Mouse (Mus musculus) adrenal gland, postnatal 4 days (tissue): Measurements from ENCODE around the gene Asap3. TPM values are rescaled to one million over a fixed set of nuclear protein-coding genes. Genes with fewer than 3 reads are reported as not detected.
A peak's percentile ranks its signal among the peaks of the same experiment; 100 is the strongest.

Experiments used
- DNase-seq, 2 experiments: peaks; one replicate each; pipeline ENCODE4 v3.0.0; 2021 to 2022; ENCODE audit warnings: low spot score in 2 of 2, mixed read lengths in 2 of 2
- total RNA-seq, 2 experiments: library from RNA; stranded (reverse); gene quantifications; 2 replicates each; pipeline ENCODE4 v1.2.3; 2021

The Asap3 gene
- total RNA-seq, 2 experiments from 2014 or later = 6.0 to 6.1 TPM

DNA sequence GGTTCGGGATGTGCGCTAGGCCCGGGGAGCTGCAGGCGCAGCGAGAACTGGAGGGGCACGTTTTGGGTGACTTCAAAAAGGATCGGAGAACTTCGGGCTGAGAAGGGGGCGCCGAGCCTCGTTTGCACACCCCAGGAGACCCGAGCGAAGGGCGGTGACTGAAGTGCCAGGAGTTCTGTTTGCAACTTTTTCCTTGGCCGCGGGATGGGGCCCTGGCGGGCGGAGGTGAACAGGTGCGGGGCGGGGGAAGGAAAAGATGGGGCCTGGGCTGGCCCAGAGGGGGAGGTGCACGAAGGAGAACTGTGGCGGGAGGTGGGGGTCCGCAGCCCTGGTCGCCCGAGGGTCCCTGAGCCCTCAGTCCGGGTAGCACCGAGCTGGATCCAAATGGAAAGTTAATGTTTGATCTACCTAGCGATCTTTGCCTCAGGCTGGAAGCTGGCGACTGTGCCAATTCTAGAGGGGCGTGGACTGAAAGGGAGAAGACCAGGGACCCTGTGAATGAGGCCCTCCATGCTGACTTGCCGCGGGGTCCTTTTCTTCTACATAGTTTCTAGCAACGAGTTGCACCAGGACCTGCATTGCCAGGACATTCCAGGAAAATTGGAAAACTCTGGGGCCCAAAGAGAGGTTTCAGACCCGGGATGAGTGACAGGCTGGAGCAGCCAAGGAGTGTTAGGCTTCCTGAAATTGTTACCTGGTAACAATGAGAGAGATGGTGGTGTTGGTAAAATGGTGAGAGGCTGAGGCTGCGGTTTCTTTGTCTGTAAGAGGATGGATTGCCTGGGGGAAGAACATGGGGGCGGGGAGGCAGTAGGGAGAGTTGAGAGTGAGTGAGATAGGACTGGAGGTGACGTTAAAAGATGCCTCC lies 42.5 kb downstream of the Asap3 start:
- no peak for DNase-seq

DNA sequence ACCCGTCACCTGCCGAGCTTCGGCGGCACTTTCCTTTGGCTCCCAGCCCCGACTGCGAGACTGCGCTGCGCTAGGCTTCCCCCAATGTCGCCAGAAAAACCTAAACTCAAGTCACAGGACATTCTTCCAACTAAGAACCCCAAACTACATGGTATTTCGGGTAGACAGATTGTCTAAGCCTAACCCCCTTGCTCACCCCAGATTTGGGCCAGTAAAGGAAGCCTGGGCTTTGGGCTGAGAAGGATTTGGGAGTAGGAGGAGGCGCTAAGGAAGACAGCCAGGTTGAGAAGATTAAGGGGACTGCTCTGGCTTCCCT lies 43.1 kb downstream of the Asap3 start:
- DNase-seq = no peak

DNA sequence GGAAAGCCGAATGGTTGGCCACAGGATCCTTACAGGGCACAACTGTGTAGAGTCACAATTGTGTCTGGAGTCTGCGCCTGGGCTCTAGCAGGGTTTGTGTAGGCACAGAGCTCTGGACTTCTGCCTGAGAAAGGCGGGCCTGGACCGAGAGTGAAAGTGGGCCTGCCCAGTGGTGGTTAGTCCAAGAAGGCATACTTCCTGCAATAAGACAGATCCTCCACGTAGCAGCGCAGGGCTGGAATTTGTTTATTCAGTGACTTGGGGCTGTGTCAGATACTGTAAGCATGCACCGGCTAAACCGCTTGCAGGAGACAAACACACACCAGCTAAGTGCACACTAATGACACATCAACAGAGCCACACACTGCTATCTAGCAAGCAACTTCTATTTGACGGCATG lies 43.6 kb downstream of the Asap3 start:
- DNase-seq = no peak

DNA sequence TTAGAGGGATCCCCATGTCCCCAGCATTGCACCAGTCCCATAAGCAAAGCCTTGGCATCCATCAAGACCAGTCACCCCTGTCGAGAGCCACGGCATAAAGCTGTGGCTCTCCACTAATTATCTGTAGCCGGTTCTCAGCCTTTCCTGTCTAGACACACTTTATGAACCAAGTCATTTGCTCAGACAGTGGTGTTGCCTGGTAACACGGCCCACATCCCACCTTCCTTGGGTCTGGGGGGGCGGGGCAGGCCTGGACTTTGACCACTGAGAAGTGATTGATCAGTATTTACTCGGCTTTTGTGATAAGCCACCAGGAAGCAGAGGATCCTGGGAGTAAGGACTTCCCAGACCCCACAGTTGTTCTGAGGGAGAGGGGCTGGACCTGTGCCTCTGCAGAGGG lies 49.8 kb downstream of the Asap3 start:
- DNase-seq = no peak

DNA sequence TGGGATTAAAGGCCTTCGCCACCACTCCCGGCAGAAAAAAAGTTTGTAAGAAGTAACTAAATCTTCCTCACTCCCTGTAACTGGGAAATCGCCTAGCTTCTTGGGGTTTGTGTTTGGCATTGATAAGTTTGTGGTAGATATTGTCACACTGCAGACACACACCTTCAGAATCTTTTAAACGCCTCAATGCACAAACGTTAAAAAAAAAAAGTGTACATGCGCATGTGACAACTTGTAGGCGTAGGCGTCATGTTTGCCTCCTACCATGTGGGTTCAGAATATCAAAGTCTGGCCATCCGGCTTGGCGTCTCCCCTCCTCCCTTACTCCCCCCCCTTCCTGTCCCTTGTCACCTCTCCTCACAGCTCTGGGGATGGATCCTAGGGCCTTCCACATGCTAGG lies 50.5 kb downstream of the Asap3 start:
- no peak for DNase-seq

DNA sequence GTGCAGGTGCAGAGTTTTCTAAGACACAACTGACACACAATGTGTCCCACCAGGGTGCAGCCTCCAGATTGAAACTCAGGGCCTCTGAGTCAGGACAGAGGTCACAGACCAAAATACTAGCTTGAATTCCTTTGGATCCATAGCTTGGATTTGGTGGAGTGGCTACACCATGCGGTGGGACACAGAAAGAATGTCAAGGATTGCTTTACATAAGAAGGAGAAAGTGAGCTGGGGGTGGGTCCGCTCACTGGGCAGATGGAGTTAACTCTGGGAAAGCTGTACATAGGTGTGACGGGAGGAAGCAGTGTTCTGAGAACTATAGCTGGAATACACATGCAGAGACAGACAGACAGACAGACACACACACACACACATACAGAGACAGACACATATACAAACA lies 53.8 kb downstream of the Asap3 start:
- DNase-seq = no peak

DNA sequence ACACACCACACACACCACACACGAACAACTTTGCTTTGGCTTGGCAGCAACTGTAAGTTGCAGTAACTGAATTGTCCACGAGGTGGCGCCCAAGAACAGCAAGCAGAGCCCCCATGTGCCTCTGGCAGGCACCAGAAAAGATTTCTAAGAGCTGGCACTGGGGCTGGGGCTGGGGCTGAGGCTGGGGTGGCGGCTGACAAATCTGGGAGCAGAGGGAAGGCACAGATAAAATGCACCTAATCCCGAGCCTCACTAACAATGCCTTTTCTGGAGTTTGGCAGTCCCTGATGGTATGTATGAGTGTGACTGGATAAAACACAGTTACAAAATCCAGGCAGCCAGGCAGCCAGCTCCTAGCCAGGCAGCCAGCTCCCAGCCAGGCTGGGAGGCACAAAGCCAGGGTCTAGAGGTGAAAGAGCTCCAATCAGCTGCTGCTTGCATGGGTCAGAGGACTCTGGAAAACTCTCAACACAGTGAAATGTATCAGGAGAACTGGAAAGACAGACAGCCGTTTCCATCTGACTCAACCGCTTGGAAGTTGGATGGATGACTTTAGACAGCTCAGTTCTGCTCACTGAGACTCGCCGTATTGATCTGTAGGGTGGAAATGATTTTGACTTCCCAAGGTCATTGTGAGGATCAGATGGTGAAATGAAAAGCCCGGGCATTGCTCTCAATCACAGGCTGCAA lies 54.5 kb downstream of the Asap3 start:
- peak; percentile 56 to 68 for DNase-seq

DNA sequence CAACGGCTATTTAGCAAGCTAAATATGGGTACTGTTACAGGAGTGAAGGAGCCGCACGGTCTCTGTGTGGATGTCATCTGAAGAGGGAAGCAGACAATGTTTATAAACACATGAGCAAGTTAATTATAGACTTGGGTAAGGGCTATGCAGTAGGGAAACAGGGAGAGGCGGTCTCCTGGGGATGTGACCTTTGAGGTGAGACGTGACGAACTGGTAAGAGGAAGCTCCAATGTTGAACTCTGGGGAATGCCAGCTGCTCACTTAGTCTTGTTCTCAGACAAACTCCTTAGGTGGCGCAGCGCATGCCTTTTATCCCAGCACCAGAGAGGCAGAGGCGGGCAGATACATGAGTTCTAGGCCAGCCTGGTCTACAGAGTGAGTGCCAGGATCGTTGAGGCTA lies 55.7 kb downstream of the Asap3 start:
- DNase-seq = no peak

DNA sequence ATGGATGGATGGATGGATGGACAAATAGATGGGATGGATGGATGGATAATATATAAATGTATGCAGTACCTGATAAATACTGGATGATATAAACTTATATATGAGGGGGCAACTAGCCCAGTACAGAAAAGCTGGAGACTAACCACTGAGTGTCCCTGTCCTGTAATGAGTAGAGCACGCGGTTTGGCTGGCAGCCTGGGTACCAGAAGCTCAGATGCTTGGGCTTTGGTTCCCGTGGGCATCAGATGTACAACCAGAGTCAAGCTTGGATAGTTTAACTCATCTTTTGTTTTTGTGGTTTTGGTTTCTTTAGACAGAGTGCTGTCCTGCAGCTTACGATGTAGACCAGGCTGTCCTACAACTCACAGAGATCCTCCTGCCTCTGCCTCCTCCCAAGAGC lies 57.4 kb downstream of the Asap3 start:
- no peak for DNase-seq

DNA sequence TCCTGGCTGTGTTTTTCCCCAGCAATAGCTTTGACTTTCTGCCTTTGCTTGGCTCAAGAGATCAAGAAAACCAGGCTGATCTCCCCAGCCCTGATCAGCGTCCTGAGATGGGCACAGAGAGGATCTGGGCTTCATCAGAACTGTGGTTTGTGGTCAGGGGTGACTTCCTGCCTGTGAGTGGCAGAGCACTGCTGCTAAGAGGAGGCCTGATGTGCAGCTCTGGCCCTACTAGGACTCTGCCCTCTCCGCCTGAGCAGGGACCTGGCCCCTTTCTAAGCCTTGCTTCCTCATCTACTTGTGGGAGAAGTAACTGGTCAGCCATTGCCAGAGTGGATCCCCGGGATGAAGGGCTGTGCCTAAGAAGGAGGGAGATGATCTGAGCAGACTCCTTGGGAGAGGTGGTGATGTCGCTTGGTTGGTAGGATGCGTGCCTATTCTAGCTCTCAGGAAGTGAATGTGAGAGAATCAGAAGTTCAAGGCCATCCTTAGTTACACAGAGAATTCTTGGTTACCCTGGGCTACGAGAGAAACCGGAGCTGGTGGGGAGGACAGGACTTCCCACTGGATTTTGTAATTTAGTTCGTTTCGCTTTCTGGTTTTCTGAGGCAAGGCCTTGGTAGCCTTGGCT lies 60.7 kb downstream of the Asap3 start:
- no peak for DNase-seq

DNA sequence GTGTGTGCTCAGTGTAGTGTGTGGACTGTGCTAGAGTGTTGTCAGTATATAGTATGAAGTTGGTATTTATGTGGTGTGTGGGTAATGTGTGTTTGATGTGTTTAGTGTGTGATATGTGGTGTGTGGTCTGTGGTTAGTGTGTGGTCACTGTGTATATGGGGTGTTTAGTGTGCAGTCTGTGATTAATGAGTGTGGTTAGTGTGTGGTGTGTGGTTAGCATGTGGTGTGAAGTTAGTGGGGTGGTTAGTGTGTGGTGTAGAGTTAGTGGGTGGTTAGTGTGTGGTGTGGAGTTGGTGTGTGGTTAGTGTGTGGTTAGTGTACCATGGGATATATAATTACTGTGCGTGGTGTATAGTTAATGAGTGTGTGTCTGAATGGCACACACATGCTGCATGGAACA lies 62.7 kb downstream of the Asap3 start:
- no peak for DNase-seq

DNA sequence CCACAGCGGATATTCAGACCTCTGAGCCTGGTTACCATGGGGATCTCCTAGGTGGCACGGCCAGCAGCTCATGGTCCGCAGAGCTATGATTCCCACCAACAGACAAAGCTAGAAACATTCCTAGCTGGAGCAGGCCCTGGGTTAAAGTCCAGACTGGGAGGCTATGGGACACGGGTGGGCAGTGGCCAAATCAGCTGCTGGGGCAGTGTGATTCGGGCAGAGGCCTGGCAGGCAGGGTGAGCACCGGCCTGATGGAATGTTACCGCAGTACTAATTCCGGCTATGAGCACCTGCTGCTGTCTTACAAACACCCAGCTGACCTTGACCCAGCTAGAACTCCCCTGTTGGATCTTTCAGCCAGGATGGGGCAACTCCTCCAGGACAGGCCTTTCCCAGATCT lies 64.5 kb downstream of the Asap3 start:
- no peak for DNase-seq

DNA sequence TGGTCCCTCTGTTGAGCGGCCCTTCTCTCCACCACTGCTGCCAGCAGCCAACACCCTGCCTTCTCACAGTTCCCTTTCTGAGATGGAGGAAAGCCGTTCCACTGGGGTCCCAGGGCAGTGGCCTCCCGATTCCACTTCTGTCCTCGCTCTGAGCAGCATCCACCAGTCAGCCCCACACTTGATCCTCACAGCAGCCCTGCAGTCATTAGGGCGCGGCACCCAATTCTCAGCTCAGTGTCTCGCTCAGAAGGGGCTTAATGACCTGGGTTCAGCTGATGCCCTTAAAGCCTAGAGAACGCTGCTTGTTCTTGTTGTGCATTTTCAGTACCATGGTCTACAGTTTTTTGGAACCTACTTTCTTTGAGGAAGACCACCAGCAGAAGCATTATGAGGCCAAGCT lies 74.9 kb downstream of the Asap3 start:
- no peak for DNase-seq

DNA sequence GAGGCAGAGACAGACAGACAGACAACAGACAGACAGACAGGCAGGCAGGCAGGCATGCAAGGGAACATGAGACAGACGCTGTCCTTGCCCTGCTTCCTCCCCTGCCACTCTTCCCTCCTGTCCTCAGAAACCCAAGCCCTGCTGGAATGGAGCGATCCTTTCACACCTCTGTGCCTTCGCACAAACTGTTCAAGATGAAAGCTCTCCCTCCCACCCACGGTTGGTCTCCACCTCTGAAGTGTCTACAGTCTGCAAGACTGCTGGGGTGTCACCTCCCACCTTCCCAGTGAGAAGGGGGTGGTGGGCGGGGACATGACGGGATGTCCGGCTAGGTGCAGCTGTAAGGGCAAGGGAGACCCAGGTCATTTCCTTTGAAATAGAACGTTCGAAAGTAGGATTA lies 75.4 kb downstream of the Asap3 start:
- no peak for DNase-seq

DNA sequence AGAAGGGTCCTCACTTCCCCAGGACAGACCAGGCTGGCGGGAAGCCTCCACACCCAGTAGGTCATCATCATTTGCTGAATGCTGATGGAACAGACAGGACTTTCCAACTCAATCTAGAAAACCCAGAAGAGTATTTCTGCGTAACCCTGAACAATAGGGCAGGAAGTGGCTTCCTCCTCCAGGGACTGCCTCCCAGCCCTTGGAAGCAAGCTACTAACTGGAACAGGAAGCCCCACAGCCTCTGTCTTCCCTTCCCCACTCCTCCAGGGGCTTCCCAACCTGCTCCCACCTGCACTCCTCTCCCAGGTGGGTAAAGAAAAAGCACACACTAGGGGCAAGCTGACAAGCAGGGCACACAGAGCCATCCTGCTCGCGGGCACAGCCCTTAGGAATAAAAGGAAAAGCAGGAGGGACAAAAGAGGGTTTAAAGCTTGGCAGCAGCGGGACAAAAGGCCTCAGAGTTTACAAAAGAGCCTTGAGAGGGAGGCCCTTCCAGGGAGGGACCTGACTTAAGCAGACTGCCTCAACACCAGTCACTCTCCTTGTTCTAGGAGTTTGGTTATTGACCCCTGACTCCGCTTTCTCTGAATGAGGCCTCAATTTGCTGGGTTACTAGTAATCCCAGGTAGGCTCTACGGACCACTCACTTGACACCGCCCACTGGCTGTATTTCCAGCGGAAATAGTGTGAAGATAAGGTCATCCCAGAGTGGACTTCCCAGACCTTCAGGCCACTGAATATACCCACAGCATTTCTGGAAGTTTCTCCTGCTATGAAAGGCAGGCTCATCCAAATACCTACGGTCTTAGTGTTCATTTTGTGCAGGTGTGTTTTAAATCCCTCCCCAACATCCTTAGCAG lies 76.7 kb downstream of the Asap3 start:
- no peak for DNase-seq

DNA sequence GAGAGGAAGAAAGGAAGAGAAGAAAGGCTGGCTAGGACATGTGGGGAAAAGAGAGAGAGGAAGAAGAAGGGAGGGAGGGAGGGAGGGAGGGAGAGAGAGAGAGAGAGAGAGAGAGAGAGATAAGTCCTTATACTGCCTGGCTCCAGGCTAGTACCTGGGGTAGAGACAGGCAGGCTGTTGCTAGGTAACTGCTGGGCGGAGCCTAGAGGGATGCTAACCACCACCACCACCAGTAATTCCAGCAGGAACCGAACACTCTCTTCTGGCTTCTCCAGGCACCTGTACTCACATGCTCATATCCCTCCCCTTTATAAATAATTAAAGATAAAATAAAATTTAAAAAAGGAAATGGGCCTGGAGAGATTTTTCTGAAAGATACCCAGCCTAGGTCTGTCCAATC lies 77.6 kb downstream of the Asap3 start:
- no peak for DNase-seq

DNA sequence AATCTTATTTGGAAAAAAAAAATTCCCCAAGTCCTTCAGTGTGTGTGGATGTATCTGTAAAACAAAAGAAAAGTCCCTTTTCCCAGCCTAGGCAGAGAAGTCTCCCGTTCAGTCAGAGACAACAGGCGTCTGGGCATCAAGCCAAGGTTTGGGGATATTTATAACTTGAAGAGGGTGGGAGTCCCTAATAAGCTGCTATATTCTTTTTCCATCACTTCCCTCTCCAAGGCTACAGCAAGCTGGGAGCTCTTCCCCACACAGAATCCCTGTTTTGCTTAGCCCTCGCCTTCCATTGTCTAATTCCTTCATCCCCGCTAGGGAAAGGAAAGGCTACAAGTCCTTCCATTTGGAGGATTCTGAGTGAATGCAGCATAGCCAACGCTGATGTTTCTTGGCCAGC lies 78.3 kb downstream of the Asap3 start, which contains the start of gene Zfp46:
Zfp46 (plus strand) TSS at position 229 of the 400 bp plus-strand sequence.
- DNase-seq = peak in 1 of 2 experiments; percentile 63

DNA sequence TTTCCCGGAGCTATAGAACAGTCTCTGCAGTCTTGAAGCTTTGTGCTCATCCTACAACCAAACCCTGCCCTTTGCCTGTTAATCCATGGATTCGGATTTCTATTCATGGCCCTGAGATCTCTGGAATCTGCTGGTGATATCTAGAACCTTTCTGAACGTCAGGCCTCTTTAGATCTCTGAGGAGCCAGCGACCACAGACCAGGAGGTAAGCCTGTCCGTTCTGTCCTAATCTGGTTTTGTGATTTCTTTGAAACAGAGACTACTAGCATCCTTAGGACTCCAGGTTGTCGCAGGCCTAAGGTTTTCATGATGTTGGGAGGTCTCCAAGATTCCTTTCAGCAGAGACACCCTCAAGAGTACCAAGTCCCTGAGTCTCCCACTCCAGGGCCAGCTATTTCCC lies 78.7 kb downstream of the Asap3 start:
- no peak for DNase-seq

DNA sequence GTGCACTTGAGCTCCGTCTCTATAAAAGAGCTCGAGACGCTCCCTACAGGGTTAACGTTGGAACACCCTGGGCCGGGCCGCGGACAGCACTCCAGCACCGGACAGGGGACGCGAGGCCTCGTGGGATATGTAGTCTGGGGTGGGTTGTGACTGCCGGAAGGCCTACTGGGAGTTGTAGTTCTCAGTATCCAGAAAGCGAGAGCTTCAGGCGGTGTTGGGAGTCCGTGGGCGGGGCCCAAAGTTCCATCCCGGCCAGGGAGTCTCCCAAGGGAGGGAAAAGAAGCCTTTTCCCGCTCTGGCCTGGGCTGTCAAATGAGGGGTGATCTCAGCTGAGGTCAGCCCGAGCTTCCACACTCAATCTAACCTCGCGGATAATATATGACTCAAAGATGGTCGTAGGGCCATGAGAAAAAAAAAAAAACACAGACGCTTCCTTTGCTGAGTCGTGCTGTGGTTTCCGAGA lies 79.2 kb downstream of the Asap3 start:
- DNase-seq = peak; percentile 70 to 86

DNA sequence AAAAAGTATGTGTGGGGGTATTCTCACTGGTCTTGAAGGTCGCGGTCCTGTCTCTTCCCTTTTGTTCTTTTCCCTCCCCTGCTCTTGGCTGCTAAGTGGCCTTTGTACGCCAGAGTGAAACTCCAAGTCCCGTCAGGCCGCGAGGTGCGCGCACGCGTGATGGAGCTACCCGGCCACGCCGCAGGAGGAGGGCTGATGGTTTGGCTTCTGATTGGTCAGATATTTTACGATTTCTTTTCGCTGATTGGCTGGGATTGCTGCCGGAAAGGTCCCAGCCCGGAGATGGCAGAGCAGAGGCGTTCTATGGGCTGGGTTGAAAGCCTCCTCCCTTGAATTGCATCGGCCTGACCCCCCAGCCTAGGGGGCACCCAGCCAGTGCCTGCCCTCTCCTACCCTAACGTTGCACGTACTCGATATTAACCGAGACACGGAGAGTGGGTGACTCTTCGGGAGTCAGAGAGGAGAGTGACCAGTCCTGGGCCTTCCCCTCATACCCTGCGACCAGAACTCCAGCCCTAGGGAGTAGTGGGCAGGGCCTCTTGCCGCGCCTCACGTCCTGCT lies 79.7 kb downstream of the Asap3 start:
- DNase-seq = peak; percentile 72 to 94
